Mouse (Mus musculus) liver, embryonic 14.5 days (tissue): ENCODE measurements around the gene Gm21958. TPM values are rescaled to one million over a fixed set of nuclear protein-coding genes. Genes with fewer than 3 reads are reported as not detected.

Experiments
- ATAC-seq: fragments of 200-750 bp; cut with Nextera tagmentation; 2 replicates; pipeline ENCODE4 v1.8.0; 2017; ENCODE audit warnings: moderate number of reproducible peaks, mild to moderate bottlenecking, moderate library complexity; ENCODE audit not compliant: insufficient read depth
- DNase-seq, 3 experiments: peaks; one replicate each; pipeline ENCODE4 v3.0.0-alpha.2; 2012 to 2013; ENCODE audit warnings: low read depth in 3 of 3, low spot score in 3 of 3
- H3K27ac ChIP-seq: fragments of 300-500 bp; sonication (generic); 2 replicates; pipeline ENCODE4 v1.5.1; 2014; ENCODE audit warnings: moderate library complexity, mild to moderate bottlenecking, control low read depth, inconsistent platforms
- H3K27me3 ChIP-seq: fragments of 300-500 bp; sonication (generic); 2 replicates; pipeline ENCODE4 v1.6.1; 2014; ENCODE audit warnings: mild to moderate bottlenecking, low read length, moderate library complexity; ENCODE audit not compliant: control insufficient read depth, insufficient read depth
- H3K36me3 ChIP-seq: fragments of 300-500 bp; sonication (generic); replicated peaks from 2 replicates; pipeline ENCODE4 v1.6.1; 2014; ENCODE audit warnings: low read depth; ENCODE audit not compliant: control insufficient read depth, insufficient read depth
- H3K4me1 ChIP-seq, 2 experiments: fragments of 200-500 bp in 1 of 2; fragments of 300-500 bp in 1 of 2; sonication (generic) in 1 of 2; replicated peaks; 2 replicates each; pipeline ENCODE4 v1.6.1; 2012 to 2014; ENCODE audit warnings: antibody characterized with exemption in 1 of 2, inconsistent platforms in 1 of 2, low read length in 1 of 2; ENCODE audit not compliant: control insufficient read depth in 2 of 2, insufficient read depth in 2 of 2
- H3K4me2 ChIP-seq: fragments of 300-500 bp; sonication (generic); 2 replicates; pipeline ENCODE4 v1.6.1; 2014; ENCODE audit warnings: low read depth, mild to moderate bottlenecking, control low read depth, moderate library complexity
- H3K4me3 ChIP-seq, 2 experiments: fragments of 200-500 bp in 1 of 2; fragments of 300-500 bp in 1 of 2; sonication (generic) in 1 of 2; 2 replicates each; pipeline ENCODE4 v1.5.1; 2012 to 2014; ENCODE audit warnings: low read depth in 2 of 2, low read length in 2 of 2, mild to moderate bottlenecking in 2 of 2, control low read depth in 1 of 2, inconsistent platforms in 1 of 2, moderate library complexity in 1 of 2; ENCODE audit not compliant: insufficient read depth in 1 of 2
- H3K9ac ChIP-seq: fragments of 300-500 bp; sonication (generic); replicated peaks from 2 replicates; pipeline ENCODE4 v1.6.1; 2014; ENCODE audit warnings: mild to moderate bottlenecking, control low read depth, moderate library complexity
- H3K9me3 ChIP-seq: fragments of 300-500 bp; sonication (generic); 2 replicates; pipeline ENCODE4 v1.6.1; 2016; ENCODE audit warnings: low read length, mixed read lengths; ENCODE audit not compliant: control insufficient read depth
- CTCF ChIP-seq: IDR thresholded peaks from 2 replicates; pipeline ENCODE4 v1.5.1; 2016; ENCODE audit warnings: antibody characterized with exemption, low read depth, control low read depth
- EP300 ChIP-seq: IDR thresholded peaks from 2 replicates; pipeline ENCODE4 v1.6.1; 2016; ENCODE audit warnings: antibody characterized with exemption, low read depth
- WGBS: fragments of 180-500 bp; shearing (Covaris S2); extraction: QIAGEN DNeasy Blood & Tissue Kit; methylation state at CpG from one replicate; pipeline ENCODE4 v1.1.7; 2014; ENCODE audit not compliant: insufficient replicate concordance; 5-methylcytosine and 5-hydroxymethylcytosine counted together
- polyA plus RNA-seq, 2 experiments: library from polyadenylated mRNA; depleted of rRNA in 1 of 2; stranded (reverse) in 1 of 2; unstranded in 1 of 2; fragments of >200 nt; fragmentation: Nextera tagmentation in 1 of 2; extraction: Ambion mirVana in 1 of 2; gene quantifications; 2 replicates each; pipeline versions ENCODE4 v1.2.1 to v1.2.3; 2012 to 2014

Gene Gm21958
- polyA plus RNA-seq, 2 experiments, result not detected

DNA sequence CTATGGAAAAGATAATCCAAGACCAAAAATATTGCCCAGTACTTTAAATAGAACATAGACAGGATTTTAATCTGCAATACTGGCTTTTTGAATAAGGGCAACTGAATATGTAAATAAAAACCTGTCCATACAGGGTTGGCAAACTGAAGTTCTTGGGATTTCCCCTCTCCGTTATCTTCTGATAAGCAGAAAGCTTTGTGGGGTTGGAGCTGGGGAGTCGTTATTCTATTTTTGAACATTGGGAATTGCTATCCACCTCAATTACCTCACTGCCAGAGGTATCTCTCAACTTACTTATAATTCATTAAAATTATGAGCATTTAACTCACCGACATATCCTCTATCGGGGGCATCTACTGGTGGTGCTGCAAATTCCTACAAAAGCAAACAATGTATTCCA lies 18.2 kb upstream of the Gm21958 start:
- DNase-seq (no peak), ATAC-seq (no peak)
- H3K4me2 ChIP-seq, result no peak overlapping the region
- TF ChIP-seq EP300, result no peak
- no peak for TF ChIP-seq CTCF
- no peak overlapping the region for H3K9ac ChIP-seq
- H3K4me1 ChIP-seq, result peaks cover 4 to 12% of the 10 kb centered on the region in 2 experiments; a peak in 3 of 4 replicates
- no peak overlapping the region for H3K4me3 ChIP-seq
- H3K27ac ChIP-seq, result no peak overlapping the region
- H3K36me3 ChIP-seq, result peaks cover 48% of the 10 kb centered on the region
- H3K27me3 ChIP-seq, result no peaks in the 10 kb centered on the region
- no peaks in the 10 kb centered on the region for H3K9me3 ChIP-seq
- 62% methylated on average over 4 of the region's 4 CpGs for WGBS

DNA sequence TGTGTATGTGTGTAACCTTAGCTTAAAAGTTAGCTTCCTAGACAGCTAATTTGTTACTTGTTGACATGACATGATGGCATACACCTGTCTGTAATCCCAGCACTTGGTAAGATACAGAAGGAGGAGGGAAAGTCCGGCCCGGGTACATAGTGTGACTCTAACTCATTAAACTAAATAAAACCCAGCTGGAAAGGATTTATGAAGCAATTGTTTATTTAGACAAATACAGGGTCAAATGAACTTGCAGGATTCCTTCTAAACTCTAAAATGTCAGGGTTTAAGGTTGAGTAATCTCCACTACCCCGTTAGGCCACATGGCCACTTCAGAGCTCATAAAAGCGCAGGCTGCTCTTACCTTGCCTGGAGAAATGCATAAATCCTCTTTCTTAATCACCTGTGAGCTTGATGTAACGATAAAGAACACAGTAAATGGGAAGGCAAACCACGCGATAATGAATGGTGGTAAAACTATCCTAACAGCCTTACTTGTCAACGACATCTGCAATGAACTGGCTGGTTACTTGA lies 17.5 kb upstream of the Gm21958 start:
- TF ChIP-seq CTCF, result no peak
- TF ChIP-seq EP300, result no peak
- no peak overlapping the region for H3K27ac ChIP-seq
- H3K9me3 ChIP-seq, result no peaks in the 10 kb centered on the region
- H3K4me1 ChIP-seq, result peaks cover 4 to 12% of the 10 kb centered on the region in 2 experiments; a peak in 3 of 4 replicates
- H3K9ac ChIP-seq, result no peak overlapping the region
- ATAC-seq, result no peak
- no peak overlapping the region for H3K4me3 ChIP-seq
- WGBS, result 89% methylated on average over 8 of the region's 8 CpGs
- DNase-seq, result no peak
- H3K27me3 ChIP-seq, result no peaks in the 10 kb centered on the region
- no peak overlapping the region for H3K4me2 ChIP-seq
- H3K36me3 ChIP-seq, result peaks cover 49% of the 10 kb centered on the region

DNA sequence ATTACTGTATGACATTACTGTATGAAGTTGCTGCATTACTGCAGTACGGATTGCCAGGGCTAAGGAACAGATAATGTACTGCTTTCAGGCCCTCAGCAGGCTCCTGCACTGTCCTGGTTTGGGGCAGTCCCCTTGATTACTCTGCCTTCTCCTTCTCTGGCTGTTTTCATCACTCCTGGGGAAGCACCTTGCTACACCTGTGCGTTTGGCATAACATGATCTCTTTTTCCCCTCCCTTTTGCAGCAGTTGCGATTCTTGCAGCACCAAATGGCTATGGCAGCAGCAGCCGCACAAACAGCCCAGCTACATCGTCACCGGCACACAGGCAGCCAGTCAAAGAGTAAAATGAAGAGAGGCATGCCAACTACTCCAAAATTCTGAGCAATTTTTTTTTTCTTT lies 13.9 kb upstream of the Gm21958 start:
- no peak overlapping the region for H3K27ac ChIP-seq
- no peaks in the 10 kb centered on the region for H3K27me3 ChIP-seq
- WGBS, result 86% methylated on average over 6 of the region's 6 CpGs
- TF ChIP-seq CTCF (no peak), EP300 (no peak)
- no peak overlapping the region for H3K4me3 ChIP-seq
- no peaks in the 10 kb centered on the region for H3K9me3 ChIP-seq
- DNase-seq, result no peak
- peaks cover 0 to 10% of the 10 kb centered on the region in 2 experiments; a peak in 3 of 4 replicates for H3K4me1 ChIP-seq
- no peak for ATAC-seq
- H3K4me2 ChIP-seq, result no peak overlapping the region
- H3K9ac ChIP-seq, result no peak overlapping the region
- H3K36me3 ChIP-seq, result peaks cover 52% of the 10 kb centered on the region

DNA sequence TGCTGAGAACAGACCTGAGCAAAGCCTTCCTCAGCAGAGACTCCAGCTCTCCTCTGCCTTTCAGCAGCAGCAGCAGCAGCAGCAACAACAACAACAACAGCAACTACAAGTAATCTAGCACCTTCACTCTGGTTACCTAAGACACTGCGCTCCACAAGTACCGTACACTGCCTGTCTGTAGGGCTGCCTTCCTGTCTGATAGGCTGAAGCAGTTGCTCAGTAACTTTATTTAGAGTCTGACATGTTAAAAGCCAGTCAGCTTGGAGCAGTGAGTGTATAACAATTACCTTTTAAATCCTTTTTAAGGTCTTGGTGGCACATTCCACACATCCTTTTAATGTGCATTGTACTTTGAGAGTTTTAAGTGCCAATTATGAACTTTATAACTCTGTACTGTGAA lies 13.4 kb upstream of the Gm21958 start:
- WGBS, result 87% methylated on average over 2 of the region's 2 CpGs
- ATAC-seq (no peak), DNase-seq (no peak)
- Histone ChIP-seq H3K36me3 (peaks cover 50% of the 10 kb centered on the region), H3K9me3 (no peaks in the 10 kb centered on the region), H3K4me3 (no peak overlapping the region), H3K4me2 (no peak overlapping the region), H3K4me1 (peaks cover 0 to 5% of the 10 kb centered on the region in 2 experiments; a peak in 3 of 4 replicates), H3K27me3 (no peaks in the 10 kb centered on the region), H3K27ac (no peak overlapping the region), H3K9ac (no peak overlapping the region)
- TF ChIP-seq CTCF (no peak), EP300 (no peak)

DNA sequence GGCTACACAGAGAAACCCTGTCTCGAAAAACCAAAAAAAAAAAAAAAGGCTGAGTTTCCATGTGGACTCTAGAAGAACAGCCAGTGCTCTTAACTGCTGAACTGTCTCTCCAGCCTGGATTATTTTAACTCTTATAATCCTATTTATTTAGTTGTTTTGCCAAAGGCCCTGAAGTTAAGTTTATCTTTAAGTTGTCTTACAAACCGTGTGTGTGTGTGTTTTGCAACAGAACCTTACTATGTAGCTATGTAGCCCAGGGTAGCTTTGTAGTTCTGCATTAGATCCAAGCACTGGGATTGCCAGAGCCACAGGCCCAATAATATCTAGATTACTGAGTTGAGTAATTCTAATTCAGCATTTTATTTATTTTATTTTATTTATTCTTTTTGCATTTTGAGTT lies 11.2 kb upstream of the Gm21958 start:
- no peak overlapping the region for H3K9ac ChIP-seq
- no peak overlapping the region for H3K27ac ChIP-seq
- 55% methylated on average over 2 of the region's 2 CpGs for WGBS
- no peak overlapping the region for H3K4me3 ChIP-seq
- no peaks in the 10 kb centered on the region for H3K9me3 ChIP-seq
- H3K27me3 ChIP-seq, result no peaks in the 10 kb centered on the region
- H3K4me2 ChIP-seq, result no peak overlapping the region
- TF ChIP-seq EP300, result no peak
- TF ChIP-seq CTCF, result no peak
- peaks cover 33% of the 10 kb centered on the region for H3K36me3 ChIP-seq
- H3K4me1 ChIP-seq, result peaks cover 0 to 4% of the 10 kb centered on the region in 2 experiments; a peak in 1 of 4 replicates
- ATAC-seq, result no peak
- no peak for DNase-seq
